Mouse (Mus musculus): ENCODE results near the gene Enox1. TPM values are rescaled to one million over a fixed set of nuclear protein-coding genes. Genes with fewer than 3 reads are reported as not detected.
A peak's percentile ranks its signal among the peaks of the same experiment; 100 is the strongest.

Enox1 gene
- polyA plus RNA-seq, 1 experiment from 2014 or later = 18.3 TPM

GRCm38 (mm10) chr14:77580937-77581270 is 424.3 kb downstream of the Enox1 start:
- no peak overlapping the region for H3K4me3 ChIP-seq (ENCODE audit: low read depth, low read length)
- no peaks in the 10 kb centered on the region for H3K36me3 ChIP-seq (ENCODE audit: control insufficient read depth, insufficient read depth, low read length)
- 57% methylated on average over 5 of the region's 5 CpGs for WGBS
- no peak overlapping the region for H3K4me2 ChIP-seq (replicated peaks; ENCODE audit: low read depth, low read length)
- H3K27ac ChIP-seq (ENCODE audit: low read depth, low read length) = no peak overlapping the region
- no peaks in the 10 kb centered on the region for H3K9me3 ChIP-seq (ENCODE audit: control insufficient read depth, low read length)
- no peaks in the 10 kb centered on the region for H3K4me1 ChIP-seq (replicated peaks; ENCODE audit: control insufficient read depth, insufficient read depth, low read length)
- H3K27me3 ChIP-seq (ENCODE audit: control insufficient read depth, insufficient read depth, low read length) = no peaks in the 10 kb centered on the region
- H3K9ac ChIP-seq (ENCODE audit: low read depth, low read length) = no peak overlapping the region
- ATAC-seq (ENCODE audit: low FRiP score) (no peak), DNase-seq (ENCODE audit: low spot score) (no peak)

GRCm38 (mm10) chr14:77581616-77582015 is 425.1 kb downstream of the Enox1 start:
- H3K36me3 ChIP-seq (ENCODE audit: control insufficient read depth, insufficient read depth, low read length) = no peaks in the 10 kb centered on the region
- no peak overlapping the region for H3K9ac ChIP-seq (ENCODE audit: low read depth, low read length)
- no peaks in the 10 kb centered on the region for H3K9me3 ChIP-seq (ENCODE audit: control insufficient read depth, low read length)
- H3K4me3 ChIP-seq (ENCODE audit: low read depth, low read length) = no peak overlapping the region
- H3K4me2 ChIP-seq (replicated peaks; ENCODE audit: low read depth, low read length) = no peak overlapping the region
- DNase-seq (ENCODE audit: low spot score) = no peak
- H3K27me3 ChIP-seq (ENCODE audit: control insufficient read depth, insufficient read depth, low read length) = no peaks in the 10 kb centered on the region
- H3K4me1 ChIP-seq (replicated peaks; ENCODE audit: control insufficient read depth, insufficient read depth, low read length) = no peaks in the 10 kb centered on the region
- H3K27ac ChIP-seq (ENCODE audit: low read depth, low read length) = no peak overlapping the region
- WGBS = 69% methylated on average over 6 of the region's 6 CpGs
- no peak for ATAC-seq (ENCODE audit: low FRiP score)

DNA sequence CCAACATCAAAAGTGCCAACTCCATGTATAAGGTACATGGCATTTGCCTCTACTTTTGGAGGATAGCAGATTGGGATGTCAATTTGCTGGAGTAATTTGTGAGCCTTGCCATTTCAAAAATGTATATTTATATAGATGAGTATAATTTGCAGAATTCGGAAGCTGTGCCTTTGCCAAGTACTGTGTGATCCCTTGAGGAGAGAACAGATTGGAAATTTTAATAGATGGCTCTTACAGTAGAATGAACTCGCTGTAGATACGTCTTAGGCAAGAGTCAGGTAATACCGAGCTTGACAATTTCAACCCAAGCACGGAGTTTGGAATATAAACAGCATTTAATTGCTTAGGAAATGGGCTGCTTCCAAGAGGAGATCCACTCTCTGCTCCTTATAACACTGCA is 427.9 kb downstream of the Enox1 start:
- 98% methylated on average over 5 of the region's 5 CpGs for WGBS
- DNase-seq (ENCODE audit: low spot score) = no peak

DNA sequence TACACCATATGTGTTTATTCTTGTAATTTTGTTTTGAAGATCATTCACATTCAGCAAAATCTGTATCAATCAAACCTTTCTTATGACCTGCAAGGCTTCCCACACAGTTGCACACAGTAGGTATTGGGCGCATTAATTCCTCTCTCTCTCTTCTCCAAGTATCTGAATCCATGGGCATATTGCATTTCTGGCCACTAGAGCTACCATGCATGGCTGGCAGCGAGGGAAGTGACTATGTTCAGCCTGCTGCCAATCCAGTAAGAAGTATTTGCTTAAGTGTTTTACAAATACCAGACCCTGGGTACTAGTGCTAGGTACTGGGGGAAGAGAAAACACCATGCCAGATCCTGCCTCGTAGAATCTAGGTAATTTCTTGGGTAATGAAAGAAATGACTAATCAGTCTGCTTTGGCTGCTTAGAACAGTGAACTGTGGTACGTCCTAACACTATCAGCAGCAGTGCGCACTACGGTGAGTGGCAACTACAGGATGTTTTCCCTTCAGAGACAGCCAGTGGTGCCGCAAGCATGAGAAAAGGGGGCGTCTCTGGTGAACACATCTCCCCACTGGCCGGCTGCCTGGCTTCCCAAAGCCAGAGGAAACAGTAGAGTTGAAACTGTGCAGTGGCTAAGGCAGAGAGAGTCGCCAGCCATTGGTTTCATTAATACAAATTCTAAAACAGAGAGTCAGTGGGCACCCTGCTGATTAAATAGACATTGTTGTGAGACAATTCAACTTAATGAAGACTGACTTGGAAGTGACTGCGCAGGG is 428.7 kb downstream of the Enox1 start:
- no peaks in the 10 kb centered on the region for H3K4me1 ChIP-seq (replicated peaks; ENCODE audit: control insufficient read depth, insufficient read depth, low read length)
- ATAC-seq (ENCODE audit: low FRiP score) = no peak
- WGBS = 76% methylated on average over 11 of the region's 11 CpGs

More for the DNA sequence above, 427.9 kb downstream of the Enox1 start:
- Histone ChIP-seq H3K36me3 (ENCODE audit: control insufficient read depth, insufficient read depth, low read length) (no peaks in the 10 kb centered on the region), H3K27ac (ENCODE audit: low read depth, low read length) (no peak overlapping the region), H3K9me3 (ENCODE audit: control insufficient read depth, low read length) (no peaks in the 10 kb centered on the region), H3K4me2 (replicated peaks; ENCODE audit: low read depth, low read length) (no peak overlapping the region), H3K4me1 (replicated peaks; ENCODE audit: control insufficient read depth, insufficient read depth, low read length) (no peaks in the 10 kb centered on the region), H3K9ac (ENCODE audit: low read depth, low read length) (no peak overlapping the region), H3K27me3 (ENCODE audit: control insufficient read depth, insufficient read depth, low read length) (no peaks in the 10 kb centered on the region), H3K4me3 (ENCODE audit: low read depth, low read length) (no peak overlapping the region)
- no peak for ATAC-seq (ENCODE audit: low FRiP score)

GRCm38 (mm10) chr14:77586033-77586432 is 429.5 kb downstream of the Enox1 start:
- Histone ChIP-seq H3K9me3 (ENCODE audit: control insufficient read depth, low read length) (no peaks in the 10 kb centered on the region), H3K4me3 (ENCODE audit: low read depth, low read length) (no peak overlapping the region), H3K27me3 (ENCODE audit: control insufficient read depth, insufficient read depth, low read length) (no peaks in the 10 kb centered on the region), H3K27ac (ENCODE audit: low read depth, low read length) (no peak overlapping the region), H3K9ac (ENCODE audit: low read depth, low read length) (no peak overlapping the region), H3K4me2 (replicated peaks; ENCODE audit: low read depth, low read length) (no peak overlapping the region), H3K4me1 (replicated peaks; ENCODE audit: control insufficient read depth, insufficient read depth, low read length) (no peaks in the 10 kb centered on the region), H3K36me3 (ENCODE audit: control insufficient read depth, insufficient read depth, low read length) (no peaks in the 10 kb centered on the region)
- DNase-seq (ENCODE audit: low spot score) (no peak), ATAC-seq (ENCODE audit: low FRiP score) (no peak)
- 67% methylated on average over 5 of the region's 5 CpGs for WGBS

More for the DNA sequence above, 428.7 kb downstream of the Enox1 start:
- no peak for DNase-seq (ENCODE audit: low spot score)
- Histone ChIP-seq H3K27ac (ENCODE audit: low read depth, low read length) (no peak overlapping the region), H3K9ac (ENCODE audit: low read depth, low read length) (no peak overlapping the region), H3K4me3 (ENCODE audit: low read depth, low read length) (no peak overlapping the region), H3K27me3 (ENCODE audit: control insufficient read depth, insufficient read depth, low read length) (no peaks in the 10 kb centered on the region), H3K9me3 (ENCODE audit: control insufficient read depth, low read length) (no peaks in the 10 kb centered on the region), H3K36me3 (ENCODE audit: control insufficient read depth, insufficient read depth, low read length) (no peaks in the 10 kb centered on the region), H3K4me2 (replicated peaks; ENCODE audit: low read depth, low read length) (no peak overlapping the region)

DNA sequence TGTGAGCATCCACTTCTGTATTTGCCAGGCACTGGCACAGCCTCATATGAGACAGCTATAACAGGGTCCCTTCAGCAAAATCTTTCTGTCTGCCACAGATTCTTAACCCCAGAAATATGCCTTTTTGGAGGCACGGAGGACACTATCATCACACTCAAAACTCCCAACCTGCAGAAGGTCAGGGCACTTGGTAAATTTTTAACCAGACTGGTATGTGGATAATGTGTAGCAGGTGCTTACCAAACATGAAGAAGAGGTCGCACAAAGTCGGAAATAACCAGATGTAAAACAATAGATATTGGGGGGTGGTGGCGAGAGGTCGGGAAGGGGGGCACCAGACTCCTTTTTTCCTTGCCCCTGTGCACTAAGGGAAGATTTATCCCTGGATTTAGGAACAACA is 430.6 kb downstream of the Enox1 start:
- Histone ChIP-seq H3K27me3 (ENCODE audit: control insufficient read depth, insufficient read depth, low read length) (no peaks in the 10 kb centered on the region), H3K36me3 (ENCODE audit: control insufficient read depth, insufficient read depth, low read length) (no peaks in the 10 kb centered on the region), H3K4me3 (ENCODE audit: low read depth, low read length) (no peak overlapping the region), H3K27ac (ENCODE audit: low read depth, low read length) (no peak overlapping the region), H3K9ac (ENCODE audit: low read depth, low read length) (no peak overlapping the region), H3K4me2 (replicated peaks; ENCODE audit: low read depth, low read length) (no peak overlapping the region), H3K9me3 (ENCODE audit: control insufficient read depth, low read length) (no peaks in the 10 kb centered on the region), H3K4me1 (replicated peaks; ENCODE audit: control insufficient read depth, insufficient read depth, low read length) (no peaks in the 10 kb centered on the region)
- WGBS = 82% methylated on average over 5 of the region's 5 CpGs
- DNase-seq (ENCODE audit: low spot score) = no peak
- ATAC-seq (ENCODE audit: low FRiP score) = no peak

GRCm38 (mm10) chr14:77593136-77593838 is 436.7 kb downstream of the Enox1 start:
- Histone ChIP-seq H3K27ac (ENCODE audit: low read depth, low read length) (no peak overlapping the region), H3K36me3 (ENCODE audit: control insufficient read depth, insufficient read depth, low read length) (no peaks in the 10 kb centered on the region), H3K27me3 (ENCODE audit: control insufficient read depth, insufficient read depth, low read length) (no peaks in the 10 kb centered on the region), H3K4me2 (replicated peaks; ENCODE audit: low read depth, low read length) (no peak overlapping the region), H3K4me3 (ENCODE audit: low read depth, low read length) (no peak overlapping the region), H3K9me3 (ENCODE audit: control insufficient read depth, low read length) (no peaks in the 10 kb centered on the region; the same call in 1 of the 2 replicates), H3K4me1 (replicated peaks; ENCODE audit: control insufficient read depth, insufficient read depth, low read length) (no peaks in the 10 kb centered on the region), H3K9ac (ENCODE audit: low read depth, low read length) (no peak overlapping the region)
- ATAC-seq (ENCODE audit: low FRiP score) (peak; percentile 83), DNase-seq (ENCODE audit: low spot score) (peak; percentile 41)
- WGBS = 50% methylated on average over 11 of the region's 11 CpGs

- WGBS = 88% methylated on average over 14 of the region's 14 CpGs
- Histone ChIP-seq H3K9ac (ENCODE audit: low read depth, low read length) (no peak overlapping the region), H3K4me3 (ENCODE audit: low read depth, low read length) (no peak overlapping the region), H3K27ac (ENCODE audit: low read depth, low read length) (no peak overlapping the region), H3K4me2 (replicated peaks; ENCODE audit: low read depth, low read length) (no peak overlapping the region), H3K9me3 (ENCODE audit: control insufficient read depth, low read length) (no peaks in the 10 kb centered on the region; the same call in 1 of the 2 replicates), H3K36me3 (ENCODE audit: control insufficient read depth, insufficient read depth, low read length) (no peaks in the 10 kb centered on the region), H3K4me1 (replicated peaks; ENCODE audit: control insufficient read depth, insufficient read depth, low read length) (no peaks in the 10 kb centered on the region), H3K27me3 (ENCODE audit: control insufficient read depth, insufficient read depth, low read length) (no peaks in the 10 kb centered on the region)
- ATAC-seq (ENCODE audit: low FRiP score) = no peak
- DNase-seq (ENCODE audit: low spot score) = no peak
These were observed 439.9 kb downstream of the Enox1 start for GRCm38 (mm10) chr14:77596216-77597175.

Data from hindbrain, embryonic 11.5 days (tissue).